Mouse (Mus musculus) retina, postnatal 7 days (tissue): ENCODE results near the gene Fam111a.

ENCODE experiments used
- DNase-seq: peaks from one replicate; pipeline ENCODE4 v3.0.0-alpha.2; 2012; ENCODE audit warnings: low read depth, low spot score

Gene Fam111a

DNA sequence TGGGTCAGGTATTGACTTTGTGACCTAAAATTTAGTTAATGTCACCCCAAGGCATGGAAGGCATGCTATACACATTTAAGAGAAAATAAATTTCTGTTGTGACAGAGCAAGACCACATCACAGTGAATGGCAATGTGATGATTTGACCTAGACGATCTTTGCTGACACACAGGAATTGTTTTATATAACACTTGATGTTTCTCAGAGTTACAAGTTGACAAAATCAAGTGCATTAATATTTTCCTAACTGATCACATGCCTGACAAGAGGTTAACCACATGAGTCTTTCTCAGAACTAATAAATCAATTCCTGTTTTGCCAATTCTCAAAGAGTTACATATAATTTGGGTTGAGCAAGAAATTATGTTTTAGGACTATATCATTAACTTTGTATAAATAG lies 68.1 kb downstream of the Fam111a start:
- no peak for DNase-seq

DNA sequence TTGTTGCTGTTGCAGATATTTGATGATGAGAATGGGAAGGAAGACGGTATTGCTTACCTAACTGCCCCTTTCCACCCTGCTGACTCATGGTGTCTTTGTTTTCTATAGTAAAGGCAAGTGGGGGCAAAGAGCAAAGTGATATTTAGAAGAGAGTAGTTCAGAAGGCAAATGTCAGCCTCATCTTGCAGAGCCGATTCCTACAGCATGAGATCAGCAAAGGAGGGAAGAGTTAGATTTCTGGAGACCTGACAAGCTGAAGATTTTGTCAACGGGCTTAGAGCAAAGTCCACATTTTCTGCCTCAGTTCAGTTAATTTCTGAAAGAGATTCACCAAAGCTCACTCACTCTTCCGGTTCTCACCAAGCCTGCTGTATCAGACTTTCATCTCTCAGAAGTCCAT lies 87.6 kb downstream of the Fam111a start, which contains the start of gene Glyat:
Gene Glyat, plus strand, starts transcription at position 133 of the 400 bp plus-strand sequence.
- no peak for DNase-seq

- no peak for DNase-seq
Measured at GRCm38 (mm10) chr19:12634259-12634658, 88.7 kb downstream of the Fam111a start.

- no peak for DNase-seq
Measured at GRCm38 (mm10) chr19:12634963-12635362, 89.4 kb downstream of the Fam111a start.

DNA sequence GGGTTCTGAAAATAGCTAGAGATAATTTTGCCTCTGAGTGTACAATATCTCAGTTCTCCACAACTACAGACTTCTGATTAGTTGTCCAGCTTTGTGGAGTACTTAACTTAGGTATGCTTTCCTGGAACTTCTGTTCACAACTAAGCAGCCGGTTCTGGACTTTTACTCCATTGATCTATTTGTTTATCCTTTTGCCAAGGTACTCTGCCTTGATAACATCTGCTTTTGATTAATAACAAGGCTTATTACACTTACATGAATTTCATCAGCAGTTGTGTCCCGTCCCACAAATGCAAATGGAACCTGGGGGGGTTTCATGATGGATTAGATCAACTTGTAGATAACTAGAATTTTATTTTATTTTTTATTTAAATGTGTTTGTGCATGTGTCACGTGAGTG lies 91.3 kb downstream of the Fam111a start:
- DNase-seq: no peak

DNA sequence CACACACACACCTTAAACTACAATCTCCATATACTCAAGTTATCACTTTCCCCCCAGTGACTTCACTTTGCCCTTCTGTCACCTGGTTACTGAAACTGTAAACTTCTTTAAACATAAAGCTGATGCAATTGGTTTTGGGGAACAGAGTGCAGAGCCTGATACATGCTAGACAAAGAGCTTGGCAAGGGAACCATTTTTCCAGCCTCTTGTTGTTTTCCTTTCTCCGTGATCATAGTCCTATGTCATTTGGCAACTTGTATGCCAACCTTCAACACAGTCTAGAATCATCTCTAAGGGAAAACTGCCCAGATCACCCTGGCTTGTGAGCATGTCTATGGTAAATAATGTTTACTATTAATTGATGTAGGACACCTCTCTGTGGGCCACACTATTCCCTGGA lies 92.5 kb downstream of the Fam111a start:
- no peak for DNase-seq
